Mouse (Mus musculus): ENCODE measurements around the gene Apobec2. TPM values are rescaled to one million over a fixed set of nuclear protein-coding genes. Genes with fewer than 3 reads are reported as not detected.

Gene Apobec2
- polyA plus RNA-seq, 1 experiment from 2014 or later, result 199 TPM

DNA sequence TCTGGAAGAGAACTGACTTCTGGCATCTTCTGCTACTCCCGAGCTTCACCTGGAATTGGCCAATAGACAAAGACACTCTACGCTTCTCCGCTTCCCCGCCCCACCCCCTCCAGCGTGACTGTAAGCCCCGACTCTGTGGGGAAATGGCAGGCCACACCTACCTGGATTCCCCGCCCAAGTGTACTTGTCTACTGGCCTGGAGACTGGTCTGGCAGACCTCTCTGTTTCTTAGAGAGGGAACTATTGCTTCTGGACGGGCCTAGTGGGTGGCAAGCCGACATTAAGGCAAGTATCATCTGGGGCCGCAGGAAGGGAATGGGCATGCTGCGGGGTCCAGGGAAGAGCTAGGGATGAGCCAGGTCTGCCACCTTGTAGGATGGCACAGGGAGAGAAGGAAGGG, 22.0 kb upstream of the Apobec2 start, which contains the start of gene Unc5cl:
Unc5cl (plus strand) TSS at position 214 of the 400 bp plus-strand sequence.
- 52% methylated on average over 11 of the region's 11 CpGs for WGBS
- Histone ChIP-seq H3K9ac (no peak within 1 kb of the TSS), H3K4me1 (replicated peaks) (0 out of 2 replicates have a peak, but pooled peaks cover 17% of the 10 kb centered on the region), H3K36me3 (no peaks in the 10 kb centered on the region), H3K27ac (ENCODE audit: poor library complexity, severe bottlenecking) (no peak within 1 kb of the TSS), H3K27me3 (replicated peaks) (0 out of 2 replicates have a peak, but pooled peaks cover 3% of the 10 kb centered on the region), H3K9me3 (replicated peaks) (no peaks in the 10 kb centered on the region), H3K4me3 (no peak within 1 kb of the TSS), H3K4me2 (peak within 1 kb of the TSS; percentile 40)
- no peak for ATAC-seq (ENCODE audit: insufficient number of reproducible peaks, low FRiP score)

DNA sequence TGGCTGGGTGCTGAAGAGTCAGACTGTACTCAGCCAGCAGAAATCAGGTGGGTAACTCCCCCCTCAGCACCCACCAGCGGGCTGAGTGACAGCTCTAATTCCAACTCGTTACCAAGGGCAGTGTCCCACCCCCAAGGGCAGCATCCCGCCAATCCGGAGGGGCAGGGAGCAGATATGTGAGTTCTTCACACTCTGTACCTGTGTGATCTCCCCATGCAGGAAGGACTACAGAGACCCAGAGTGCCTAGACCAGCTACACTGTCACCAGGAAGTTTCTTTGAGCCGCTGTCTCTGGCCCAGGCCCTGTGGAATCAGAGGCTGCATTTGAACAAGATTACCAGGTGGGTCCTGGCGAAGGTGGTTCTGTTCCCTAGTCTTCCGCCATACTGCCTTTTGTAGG, 21.5 kb upstream of the Apobec2 start:
- Histone ChIP-seq H3K4me2 (peak overlapping the region; percentile 40), H3K27me3 (replicated peaks) (no peaks in the 10 kb centered on the region), H3K27ac (ENCODE audit: poor library complexity, severe bottlenecking) (no peak overlapping the region), H3K4me3 (no peak overlapping the region), H3K4me1 (replicated peaks) (0 out of 2 replicates have a peak, but pooled peaks cover 17% of the 10 kb centered on the region), H3K36me3 (no peaks in the 10 kb centered on the region), H3K9ac (no peak overlapping the region), H3K9me3 (replicated peaks) (no peaks in the 10 kb centered on the region)
- 42% methylated on average over 7 of the region's 7 CpGs for WGBS
- no peak for ATAC-seq (ENCODE audit: insufficient number of reproducible peaks, low FRiP score)

DNA sequence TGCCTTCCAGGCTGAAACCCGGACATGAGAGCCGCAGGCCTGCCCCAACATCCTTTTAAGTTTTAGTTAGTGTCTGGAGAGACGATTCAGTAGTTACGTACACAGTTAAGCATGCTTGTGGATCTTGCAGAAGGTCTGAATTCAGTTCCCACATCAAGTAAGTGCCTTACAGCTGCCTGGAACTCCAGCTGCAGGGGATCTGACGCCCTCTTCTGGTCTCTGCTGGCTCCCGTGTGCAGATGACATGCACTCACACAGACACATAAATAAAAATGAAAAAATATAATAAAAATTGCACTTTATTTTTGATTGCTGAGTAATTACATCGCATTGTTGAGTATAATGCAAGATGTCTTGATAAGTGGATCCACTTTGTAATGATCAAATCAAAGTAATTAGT, 20.8 kb upstream of the Apobec2 start:
- no peak overlapping the region for H3K4me3 ChIP-seq
- H3K9ac ChIP-seq, result no peak overlapping the region
- no peak overlapping the region for H3K27ac ChIP-seq (ENCODE audit: poor library complexity, severe bottlenecking)
- no peak overlapping the region for H3K4me2 ChIP-seq
- ATAC-seq (ENCODE audit: insufficient number of reproducible peaks, low FRiP score), result no peak
- H3K4me1 ChIP-seq (replicated peaks), result 0 out of 2 replicates have a peak, but pooled peaks cover 17% of the 10 kb centered on the region
- no peaks in the 10 kb centered on the region for H3K36me3 ChIP-seq
- WGBS, result 68% methylated on average over 7 of the region's 7 CpGs
- H3K9me3 ChIP-seq (replicated peaks), result no peaks in the 10 kb centered on the region
- no peaks in the 10 kb centered on the region for H3K27me3 ChIP-seq (replicated peaks)

DNA sequence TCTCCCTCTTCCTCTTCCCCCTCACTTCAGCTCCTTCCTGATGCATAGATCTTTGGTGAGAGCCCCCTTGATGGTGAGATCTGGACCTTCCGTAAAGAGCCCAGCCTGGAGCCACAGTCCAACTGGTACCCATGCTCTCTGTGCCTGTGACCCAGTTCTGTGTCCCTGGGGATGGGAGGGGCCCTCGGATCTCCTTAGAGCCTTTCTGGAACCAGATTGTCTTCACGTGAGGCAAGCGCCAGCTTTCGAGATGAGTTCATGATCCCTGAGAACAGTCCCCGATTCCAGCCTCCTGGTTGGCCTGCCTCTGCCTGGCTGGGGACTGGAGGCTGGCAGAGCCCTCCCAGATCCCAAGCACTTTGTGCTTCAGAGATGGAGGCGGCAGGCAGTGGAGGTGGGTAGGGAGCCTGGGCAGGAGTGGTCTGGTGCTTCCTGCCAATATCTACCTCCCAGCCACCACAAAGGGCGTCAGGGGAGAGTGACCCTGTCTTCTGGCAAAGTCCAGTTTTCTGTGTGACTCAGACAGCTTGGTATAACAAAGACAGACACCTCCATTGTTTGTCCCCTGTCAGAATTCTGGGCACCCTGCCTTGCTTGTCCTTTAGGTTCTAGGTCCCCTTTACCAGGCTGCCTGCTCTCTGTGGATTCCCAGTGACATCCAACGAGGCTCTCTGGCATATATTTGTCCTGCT, 19.2 kb upstream of the Apobec2 start:
- 62% methylated on average over 9 of the region's 9 CpGs for WGBS
- Histone ChIP-seq H3K27ac (ENCODE audit: poor library complexity, severe bottlenecking) (no peak overlapping the region), H3K9me3 (replicated peaks) (no peaks in the 10 kb centered on the region), H3K9ac (no peak overlapping the region), H3K4me1 (replicated peaks) (0 out of 2 replicates have a peak, but pooled peaks cover 11% of the 10 kb centered on the region), H3K27me3 (replicated peaks) (no peaks in the 10 kb centered on the region), H3K36me3 (no peaks in the 10 kb centered on the region), H3K4me3 (no peak overlapping the region), H3K4me2 (no peak overlapping the region)
- ATAC-seq (ENCODE audit: insufficient number of reproducible peaks, low FRiP score), result no peak

DNA sequence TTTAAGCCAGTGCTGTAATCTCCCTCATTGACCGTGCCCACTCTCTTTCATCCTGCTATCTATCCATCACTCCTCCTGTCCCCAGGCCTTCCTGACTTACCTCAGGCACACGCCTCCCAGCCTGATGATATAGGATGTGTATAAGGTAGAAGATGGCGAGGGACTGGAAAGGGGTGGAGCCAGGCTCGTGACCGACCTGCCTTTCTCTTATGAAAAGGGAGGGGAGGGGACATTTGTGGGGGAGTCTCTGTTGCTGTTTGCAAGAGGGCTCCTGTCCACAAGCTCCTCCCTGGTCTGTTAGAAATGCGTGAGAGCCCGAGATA, 18.6 kb upstream of the Apobec2 start, which contains the start of gene Tspo2:
Tspo2 (minus strand) TSS at position 170 of the 323 bp plus-strand sequence.
- no peaks in the 10 kb centered on the region for H3K27me3 ChIP-seq (replicated peaks)
- 58% methylated on average over 7 of the region's 7 CpGs for WGBS
- no peaks in the 10 kb centered on the region for H3K9me3 ChIP-seq (replicated peaks)
- H3K4me2 ChIP-seq, result no peak within 1 kb of the TSS
- no peak within 1 kb of the TSS for H3K4me3 ChIP-seq
- H3K36me3 ChIP-seq, result no peaks in the 10 kb centered on the region
- H3K27ac ChIP-seq (ENCODE audit: poor library complexity, severe bottlenecking), result no peak within 1 kb of the TSS
- ATAC-seq (ENCODE audit: insufficient number of reproducible peaks, low FRiP score), result peak; percentile 57
- H3K4me1 ChIP-seq (replicated peaks), result 0 out of 2 replicates have a peak, but pooled peaks cover 11% of the 10 kb centered on the region
- no peak within 1 kb of the TSS for H3K9ac ChIP-seq

DNA sequence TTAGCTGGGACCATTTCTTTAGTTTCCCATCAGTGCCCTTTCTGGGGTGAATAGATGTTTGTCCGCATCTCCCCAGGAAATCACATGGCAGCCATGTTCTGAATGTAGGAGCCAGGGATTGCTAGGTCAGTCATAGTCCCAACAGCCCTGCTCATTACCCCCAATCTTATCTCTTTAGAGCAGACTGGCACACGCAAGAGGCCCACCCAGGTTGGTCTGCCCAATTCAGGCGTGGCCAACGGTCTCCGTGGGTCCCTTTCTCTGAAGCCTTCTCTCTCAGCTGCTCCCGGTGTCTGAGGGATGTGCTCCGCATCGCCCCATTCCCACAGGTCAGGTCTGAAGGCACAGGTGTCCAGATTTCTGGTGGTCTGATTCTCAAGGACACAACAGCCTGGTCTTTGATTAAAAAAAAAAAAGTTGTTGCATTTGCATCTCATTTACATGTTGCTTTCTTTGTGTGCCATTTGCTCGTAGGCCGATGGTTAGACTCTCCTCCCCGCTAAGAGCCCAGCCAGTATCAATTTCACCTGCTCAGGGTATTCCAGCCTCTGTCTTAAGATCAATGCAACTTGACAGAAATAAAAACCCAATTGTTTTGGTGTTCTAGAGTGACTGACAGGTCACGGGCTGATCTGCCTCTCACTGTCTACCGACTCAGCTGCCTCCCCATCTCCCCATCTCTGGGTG, 18.1 kb upstream of the Apobec2 start:
- Histone ChIP-seq H3K4me2 (no peak overlapping the region), H3K4me3 (no peak overlapping the region), H3K36me3 (no peaks in the 10 kb centered on the region), H3K27me3 (replicated peaks) (no peaks in the 10 kb centered on the region), H3K4me1 (replicated peaks) (0 out of 2 replicates have a peak, but pooled peaks cover 11% of the 10 kb centered on the region), H3K9me3 (replicated peaks) (no peaks in the 10 kb centered on the region), H3K9ac (no peak overlapping the region), H3K27ac (ENCODE audit: poor library complexity, severe bottlenecking) (no peak overlapping the region)
- 75% methylated on average over 13 of the region's 13 CpGs for WGBS
- ATAC-seq (ENCODE audit: insufficient number of reproducible peaks, low FRiP score), result peak; percentile 87

DNA sequence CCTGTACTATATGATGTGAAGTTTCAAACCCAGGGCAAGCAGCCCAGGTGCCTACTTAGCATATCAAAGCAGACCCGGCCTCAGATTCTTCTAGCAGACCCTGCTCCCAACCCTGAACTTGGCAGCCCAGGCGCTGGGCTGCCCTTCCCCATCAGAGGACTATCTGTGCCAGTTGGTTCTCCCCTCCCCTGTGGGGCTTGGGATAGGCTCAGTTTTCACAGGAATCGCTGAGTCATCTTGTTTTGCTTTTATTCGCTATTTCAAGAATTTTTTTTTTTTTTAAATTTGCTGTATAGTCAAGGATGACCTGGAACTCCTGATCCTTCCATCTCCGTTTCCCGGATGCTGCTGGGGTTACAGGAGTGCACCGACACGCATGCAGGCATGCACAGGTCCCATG, 14.9 kb upstream of the Apobec2 start:
- Histone ChIP-seq H3K4me3 (no peak overlapping the region), H3K36me3 (no peaks in the 10 kb centered on the region), H3K9me3 (replicated peaks) (no peaks in the 10 kb centered on the region), H3K27me3 (replicated peaks) (no peaks in the 10 kb centered on the region), H3K9ac (no peak overlapping the region), H3K27ac (ENCODE audit: poor library complexity, severe bottlenecking) (no peak overlapping the region), H3K4me1 (replicated peaks) (0 out of 2 replicates have a peak, but pooled peaks cover 8% of the 10 kb centered on the region), H3K4me2 (no peak overlapping the region)
- ATAC-seq (ENCODE audit: insufficient number of reproducible peaks, low FRiP score), result no peak
- WGBS, result 66% methylated on average over 8 of the region's 8 CpGs

DNA sequence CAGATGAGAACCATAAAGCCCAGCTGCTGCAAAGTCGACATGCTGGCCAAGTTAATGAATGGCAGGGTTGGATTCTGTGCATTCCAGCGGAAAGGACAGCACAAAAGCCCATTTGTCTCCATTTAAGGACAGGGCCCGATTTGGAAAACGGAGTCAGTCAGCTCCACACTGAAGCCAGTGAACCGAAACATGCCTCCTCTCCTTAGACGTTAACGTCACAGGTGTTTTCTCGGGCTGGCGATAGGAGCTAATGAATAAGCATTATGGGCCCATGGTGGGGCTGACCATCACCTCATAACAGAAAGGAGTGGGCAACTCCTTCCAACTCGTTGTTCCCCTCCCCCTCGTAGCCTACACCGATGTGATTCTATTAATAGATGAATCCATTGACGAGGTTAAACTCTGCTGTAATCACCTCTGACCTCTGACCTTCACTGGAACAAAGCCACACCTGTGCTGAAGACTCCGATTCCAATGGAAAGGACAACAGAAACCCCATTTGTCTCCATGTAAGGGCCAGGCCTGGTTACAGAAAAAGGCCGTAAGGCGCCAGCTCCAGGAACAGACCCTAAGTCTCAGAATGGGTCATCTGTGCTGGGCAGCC, 10.9 kb upstream of the Apobec2 start:
- Histone ChIP-seq H3K4me1 (replicated peaks) (no peaks in the 10 kb centered on the region), H3K4me2 (no peak overlapping the region), H3K9me3 (replicated peaks) (0 out of 2 replicates have a peak, but pooled peaks cover 6% of the 10 kb centered on the region), H3K27ac (ENCODE audit: poor library complexity, severe bottlenecking) (no peak overlapping the region), H3K9ac (no peak overlapping the region), H3K36me3 (no peaks in the 10 kb centered on the region), H3K4me3 (no peak overlapping the region), H3K27me3 (replicated peaks) (no peaks in the 10 kb centered on the region)
- 74% methylated on average over 16 of the region's 16 CpGs for WGBS
- ATAC-seq (ENCODE audit: insufficient number of reproducible peaks, low FRiP score), result no peak

DNA sequence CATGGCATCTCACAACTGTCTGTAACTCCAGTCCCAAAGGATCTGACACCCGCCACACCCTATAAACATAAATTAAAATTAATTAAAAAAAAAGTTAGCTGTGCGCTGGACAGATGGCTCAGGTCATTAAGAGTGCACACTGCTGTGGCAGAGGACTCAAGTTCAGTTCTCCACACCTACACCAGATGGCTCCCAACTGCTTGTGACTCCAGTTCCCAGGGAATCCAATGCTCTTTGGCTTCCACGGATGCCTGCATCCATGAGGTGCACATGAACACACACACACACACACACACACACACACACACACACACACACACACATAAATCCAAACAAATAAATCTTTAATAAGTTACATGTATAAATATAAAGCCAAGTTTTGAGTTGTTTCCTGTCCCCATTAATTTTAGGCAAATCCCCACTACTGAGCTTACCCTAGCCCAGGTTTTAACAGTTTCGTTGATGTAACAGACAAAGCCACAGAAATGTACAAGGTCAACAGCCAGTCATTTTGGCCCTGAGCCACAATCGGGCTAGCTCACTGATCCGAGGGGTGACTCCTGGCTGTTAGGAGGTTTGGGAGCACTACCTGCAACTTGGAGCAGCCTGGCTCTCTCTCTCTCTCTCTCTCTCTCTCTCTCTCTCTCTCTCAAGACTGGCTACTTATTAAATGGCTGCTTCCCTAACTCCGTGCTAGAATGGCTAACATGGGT, 10.2 kb upstream of the Apobec2 start:
- H3K4me1 ChIP-seq (replicated peaks), result peaks cover 4% of the 10 kb centered on the region
- 70% methylated on average over 7 of the region's 7 CpGs for WGBS
- no peak overlapping the region for H3K27ac ChIP-seq (ENCODE audit: poor library complexity, severe bottlenecking)
- no peaks in the 10 kb centered on the region for H3K36me3 ChIP-seq
- H3K4me2 ChIP-seq, result no peak overlapping the region
- 0 out of 2 replicates have a peak, but pooled peaks cover 6% of the 10 kb centered on the region for H3K9me3 ChIP-seq (replicated peaks)
- ATAC-seq (ENCODE audit: insufficient number of reproducible peaks, low FRiP score), result no peak
- H3K27me3 ChIP-seq (replicated peaks), result no peaks in the 10 kb centered on the region
- H3K9ac ChIP-seq, result no peak overlapping the region
- no peak overlapping the region for H3K4me3 ChIP-seq

DNA sequence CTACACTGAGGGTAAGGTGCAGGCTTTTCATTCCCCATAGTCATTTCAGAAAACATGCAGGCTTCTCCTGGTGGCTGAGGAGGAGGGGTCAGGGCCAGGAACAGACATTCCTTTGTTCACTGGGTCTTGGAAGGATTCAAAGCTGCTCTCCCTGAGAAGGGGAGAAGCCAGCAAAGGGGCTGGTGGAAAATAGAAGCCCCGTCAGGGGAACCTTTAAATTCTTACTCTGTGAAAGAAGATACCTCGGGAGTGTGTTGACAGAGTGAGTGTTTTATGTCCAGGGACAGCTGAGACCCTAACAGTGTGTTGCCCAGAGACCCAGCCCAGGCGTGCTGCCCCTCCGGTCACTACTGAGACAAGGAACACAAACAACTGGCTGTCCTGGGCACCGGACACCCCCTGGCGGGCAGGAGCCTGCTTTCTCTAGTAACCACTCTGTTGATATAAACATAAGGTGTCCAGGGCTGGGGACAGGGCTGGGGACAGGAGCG, 4.7 kb upstream of the Apobec2 start:
- H3K4me3 ChIP-seq, result no peak overlapping the region
- no peaks in the 10 kb centered on the region for H3K27me3 ChIP-seq (replicated peaks)
- H3K4me2 ChIP-seq, result peak overlapping the region; percentile 45
- peak overlapping the region; percentile 98 for H3K27ac ChIP-seq (ENCODE audit: poor library complexity, severe bottlenecking)
- 15% methylated on average over 7 of the region's 7 CpGs for WGBS
- peaks cover 55% of the 10 kb centered on the region for H3K4me1 ChIP-seq (replicated peaks)
- H3K9me3 ChIP-seq (replicated peaks), result 0 out of 2 replicates have a peak, but pooled peaks cover 6% of the 10 kb centered on the region
- 0 out of 2 replicates have a peak, but pooled peaks have one; percentile 33 for ATAC-seq (ENCODE audit: insufficient number of reproducible peaks, low FRiP score)
- H3K36me3 ChIP-seq, result no peaks in the 10 kb centered on the region
- peak overlapping the region; percentile 45; the same call in 1 of the 2 replicates for H3K9ac ChIP-seq
